ENCODE assay signal across 9 mouse cellular contexts in the genomic region with DNA sequence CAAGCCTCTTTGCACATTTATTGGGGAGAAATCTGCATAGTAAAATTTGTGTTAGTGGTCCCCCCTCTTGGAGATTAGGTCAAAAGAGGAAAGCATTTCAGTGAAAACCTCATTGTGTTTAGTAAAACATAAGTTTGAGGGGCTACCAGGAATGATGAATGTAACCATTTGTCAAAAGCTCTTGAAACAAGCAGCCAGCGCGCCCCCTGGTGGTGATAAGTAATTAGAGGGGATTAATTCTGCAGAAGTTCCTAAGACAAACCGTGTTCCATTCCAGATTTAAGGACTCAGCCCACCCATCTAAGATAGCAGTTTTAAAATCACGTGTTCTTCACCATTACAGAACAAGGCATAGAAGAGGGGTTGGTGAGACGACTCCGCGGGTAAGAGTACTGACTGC. TPM values are rescaled to one million over a fixed set of nuclear protein-coding genes. Genes with fewer than 3 reads are reported as not detected.
DNase-seq lines count a peak whose midpoint lies in the region; ATAC-seq and TF ChIP-seq lines count a peak whose summit lies in the region.
"Had no signal": no experiment of that assay in that cellular context is flagged by ENCODE, and none has a peak within 500 bp of the region (broad histone marks: within the 10 kb centered on the region; RNA-seq: fewer than 3 reads in every experiment).

No protein-coding gene starts in this region.

- no peaks in the 10 kb centered on the region for H3K9me3 ChIP-seq in G1E (replicated peaks)
- H3K9me3 ChIP-seq in stomach, postnatal 0 days (ENCODE audit: control insufficient read depth, low read length): no peaks in the 10 kb centered on the region
- H3K9me3 ChIP-seq: lung, embryonic 15.5 days had no signal

- 22% methylated on average over 7 of the region's 7 CpGs for WGBS in stomach, postnatal 0 days

- H3K9ac ChIP-seq in stomach, postnatal 0 days (ENCODE audit: low read length): no peak overlapping the region
- H3K9ac ChIP-seq: lung, embryonic 15.5 days had no signal

- peak; percentile 48 for TF ChIP-seq CTCF in G1E (IDR thresholded peaks at IDR 0.05; ENCODE audit: low read depth, low read length)
- TF ChIP-seq CTCF in stomach, postnatal 0 days (IDR thresholded peaks at IDR 0.05; ENCODE audit: low read depth): peak; percentile 81

- no peaks in the 10 kb centered on the region for H3K36me3 ChIP-seq in G1E (replicated peaks)
- H3K36me3 ChIP-seq in stomach, postnatal 0 days (ENCODE audit: control insufficient read depth, insufficient read depth, low read length): no peaks in the 10 kb centered on the region

- H3K4me2 ChIP-seq in stomach, postnatal 0 days (replicated peaks; ENCODE audit: low read depth): no peak overlapping the region
- H3K4me2 ChIP-seq: lung, embryonic 15.5 days had no signal

- H3K4me1 ChIP-seq in G1E (ENCODE audit: insufficient read depth, low read depth, low read length): no peaks in the 10 kb centered on the region
- no peaks in the 10 kb centered on the region for H3K4me1 ChIP-seq in stomach, postnatal 0 days (replicated peaks; ENCODE audit: control insufficient read depth, insufficient read depth)
- H3K4me1 ChIP-seq: lung, embryonic 15.5 days had no signal

- H3K27me3 ChIP-seq in G1E (ENCODE audit: insufficient read depth, low read length): peaks cover 2% of the 10 kb centered on the region; the same call in 1 of the 2 replicates
- no peaks in the 10 kb centered on the region for H3K27me3 ChIP-seq in stomach, postnatal 0 days (ENCODE audit: control insufficient read depth, insufficient read depth, low read length)
- H3K27me3 ChIP-seq: lung, embryonic 15.5 days had no signal

- TF ChIP-seq EP300 in stomach, postnatal 0 days (optimal IDR thresholded peaks at IDR 0.05): no peak

- ATAC-seq in G1E (ENCODE audit: extremely low read depth, insufficient number of reproducible peaks, low FRiP score, poor library complexity, severe bottlenecking): no peak
- peak; percentile 52; the same call in 1 of the 2 replicates for ATAC-seq in megakaryocyte-erythroid progenitor cell, adult 5-6 weeks (replicated peaks; ENCODE audit: low FRiP score, low TSS enrichment, poor library complexity, severe bottlenecking)
- no peak for ATAC-seq in stomach, postnatal 0 days (ENCODE audit: low FRiP score, low TSS enrichment)

- DNase-seq in gastrocnemius, adult 18-20 months (ENCODE audit: low spot score): peak; percentile 42
- DNase-seq in gastrocnemius, postnatal 25 days: no peak
- DNase-seq in G1E (ENCODE audit: low spot score): peak; percentile 10
- peak; percentile 40 for DNase-seq in cerebellum, adult 11-12 months
- peak; percentile 71 for DNase-seq in gastrocnemius, postnatal 14 days
- DNase-seq in layer of hippocampus, postnatal 14 days (ENCODE audit: low spot score in 2 of 2): peak; percentile 75 to 87
- peak; percentile 76 for DNase-seq in stomach, postnatal 0 days (ENCODE audit: low spot score)

- no peak overlapping the region for H3K4me3 ChIP-seq in G1E (ENCODE audit: low read depth, low read length)
- no peak overlapping the region for H3K4me3 ChIP-seq in stomach, postnatal 0 days (ENCODE audit: low read depth, low read length)
- H3K4me3 ChIP-seq: lung, embryonic 15.5 days had no signal

- H3K27ac ChIP-seq in stomach, postnatal 0 days (replicated peaks): no peak overlapping the region
- H3K27ac ChIP-seq: lung, embryonic 15.5 days had no signal

- intact Hi-C loops in gastrocnemius, postnatal 14 days (cut with DNase I; ENCODE audit: low total_unique reads): no loop called here

RNA-seq across cellular contexts. Expression of a gene that starts 35.7 kb away (rescaled TPM):
- 1 to 10 TPM; 2.7 to 4.2 TPM for total RNA-seq in gastrocnemius, adult 18-20 months (2021)
- total RNA-seq in gastrocnemius, postnatal 25 days (2021): 1 to 10 TPM; 2.7 to 4.4 TPM
- 2.1 and 2.2 TPM in 2 replicates for total RNA-seq in G1E (2014; fragmentation: Nextera tagmentation)
- 2.9 and 4.1 TPM in 2 replicates for total RNA-seq in G1E (2017)
- polyA plus RNA-seq in G1E (2012): 1.0 and 1.4 TPM in 2 replicates
- total RNA-seq in gastrocnemius, postnatal 14 days (2021): 1 to 10 TPM; 4.1 to 5.8 TPM
- total RNA-seq in layer of hippocampus, postnatal 14 days (2021): 10 to 100 TPM; 69.2 to 82.5 TPM
- 0.59 and 2.0 TPM in 2 replicates for total RNA-seq in megakaryocyte-erythroid progenitor cell, adult 5-6 weeks (2014; fragmentation: Nextera tagmentation)
- total RNA-seq in megakaryocyte-erythroid progenitor cell, adult 5-6 weeks (2017): 0.42 and 3.7 TPM in 2 replicates
- polyA plus RNA-seq in stomach, postnatal 0 days (2015; fragmentation: Nextera tagmentation; extraction: Ambion mirVana): 26.3 and 28.0 TPM in 2 replicates

RNA-seq across cellular contexts. Expression of a gene that starts 51.7 kb away (rescaled TPM):
- 1 to 10 TPM; 1.2 to 3.5 TPM for total RNA-seq in gastrocnemius, adult 18-20 months (2021)
- 1 to 10 TPM; 4.3 to 6.1 TPM for total RNA-seq in gastrocnemius, postnatal 25 days (2021)
- total RNA-seq in G1E (2014; fragmentation: Nextera tagmentation): not detected in 2 replicates
- 0.12 TPM in 1 of 2 replicates, not detected in the other for total RNA-seq in G1E (2017)
- not detected in 2 replicates for polyA plus RNA-seq in G1E (2012)
- total RNA-seq in gastrocnemius, postnatal 14 days (2021): 1 to 10 TPM; 2.4 to 7.4 TPM
- total RNA-seq in layer of hippocampus, postnatal 14 days (2021): 10 to 100 TPM; 97.2 to 99.4 TPM
- total RNA-seq in megakaryocyte-erythroid progenitor cell, adult 5-6 weeks (2014; fragmentation: Nextera tagmentation): not detected in 2 replicates
- not detected in 2 replicates for total RNA-seq in megakaryocyte-erythroid progenitor cell, adult 5-6 weeks (2017)
- 2.1 and 2.6 TPM in 2 replicates for polyA plus RNA-seq in stomach, postnatal 0 days (2015; fragmentation: Nextera tagmentation; extraction: Ambion mirVana)

RNA-seq across cellular contexts. Expression of a gene that starts 54.7 kb away (rescaled TPM):
- total RNA-seq in gastrocnemius, adult 18-20 months (2021): not detected
- not detected for total RNA-seq in gastrocnemius, postnatal 25 days (2021)
- total RNA-seq in G1E (2014; fragmentation: Nextera tagmentation) (not detected in 2 replicates), G1E (2017) (not detected in 2 replicates)
- polyA plus RNA-seq in G1E (2012): not detected in 2 replicates
- total RNA-seq in gastrocnemius, postnatal 14 days (2021): not detected
- total RNA-seq in layer of hippocampus, postnatal 14 days (2021): not detected
- not detected in 2 replicates for total RNA-seq in megakaryocyte-erythroid progenitor cell, adult 5-6 weeks (2014; fragmentation: Nextera tagmentation)
- total RNA-seq in megakaryocyte-erythroid progenitor cell, adult 5-6 weeks (2017): not detected in 2 replicates
- not detected in 2 replicates for polyA plus RNA-seq in stomach, postnatal 0 days (2015; fragmentation: Nextera tagmentation; extraction: Ambion mirVana)
- polyA plus RNA-seq: lung, embryonic 15.5 days had no signal

Comparison
In these comparisons a context has a peak if more than half of its experiments do, and no peak if none do; other contexts are left out.
1. RNA of a gene that starts 35.7 kb away (total RNA-seq): 69.2 to 82.5 TPM in layer of hippocampus, postnatal 14 days; 4.1 to 5.8 TPM in gastrocnemius, postnatal 14 days, 2.7 to 4.4 TPM in gastrocnemius, postnatal 25 days, 2.7 to 4.2 TPM in gastrocnemius, adult 18-20 months, 0.42 to 3.7 TPM in megakaryocyte-erythroid progenitor cell, adult 5-6 weeks and 2.1 to 4.1 TPM in G1E; every median in the first group is over 10 times any median in the second.
2. RNA of a gene that starts 51.7 kb away (total RNA-seq): 97.2 to 99.4 TPM in layer of hippocampus, postnatal 14 days; 2.4 to 7.4 TPM in gastrocnemius, postnatal 14 days, 4.3 to 6.1 TPM in gastrocnemius, postnatal 25 days, 1.2 to 3.5 TPM in gastrocnemius, adult 18-20 months, 0.12 TPM in G1E and not detected in megakaryocyte-erythroid progenitor cell, adult 5-6 weeks; every median in the first group is over 10 times any median in the second.